Comparison of ENCODE assay signal across 8 mouse cellular contexts in genomic region chr9:124267929-124268328, GRCm38 (mm10). TPM values are rescaled to one million over a fixed set of nuclear protein-coding genes. Genes with fewer than 3 reads are reported as not detected.
DNase-seq lines count a peak whose midpoint lies in the region; ATAC-seq lines count a peak whose summit lies in the region.
"Had no signal": no experiment of that assay in that cellular context is flagged by ENCODE, and none has a peak within 500 bp of the region (broad histone marks: within the 10 kb centered on the region; RNA-seq: fewer than 3 reads in every experiment).

No protein-coding gene starts in this region.

- H3K4me2 ChIP-seq in forebrain, embryonic 16.5 days (ENCODE audit: low read length): no peak overlapping the region
- no peak overlapping the region for H3K4me2 ChIP-seq in midbrain, embryonic 11.5 days

- peaks cover 23% of the 10 kb centered on the region for H3K36me3 ChIP-seq in forebrain, embryonic 16.5 days (ENCODE audit: control insufficient read depth, insufficient read depth)
- peaks cover 17% of the 10 kb centered on the region for H3K36me3 ChIP-seq in midbrain, embryonic 11.5 days (ENCODE audit: control insufficient read depth, insufficient read depth, low read length)

- H3K4me1 ChIP-seq in forebrain, embryonic 16.5 days (replicated peaks; ENCODE audit: control insufficient read depth, insufficient read depth, low read length): peaks cover 3% of the 10 kb centered on the region; the same call in 1 of the 2 replicates
- H3K4me1 ChIP-seq in midbrain, embryonic 11.5 days (ENCODE audit: control insufficient read depth, insufficient read depth, low read length): peaks cover 6% of the 10 kb centered on the region; the same call in 1 of the 2 replicates

- H3K4me3 ChIP-seq in forebrain, embryonic 16.5 days (replicated peaks; ENCODE audit: low read length): no peak overlapping the region
- H3K4me3 ChIP-seq in midbrain, embryonic 11.5 days (ENCODE audit: low read depth, low read length): no peak overlapping the region

- DNase-seq in thymus, postnatal 4 days: peak; percentile 30
- no peak for DNase-seq in thymus, postnatal 10 days (ENCODE audit: low spot score in 2 of 2)
- DNase-seq in midbrain, embryonic 11.5 days (ENCODE audit: low spot score, missing footprints): peak; percentile 95
- DNase-seq in heart, adult 11 months: no peak
- no peak for DNase-seq in urinary bladder, postnatal 4 days (ENCODE audit: low spot score in 2 of 2)
- no peak for DNase-seq in right cerebral cortex, postnatal 4 days

- H3K9ac ChIP-seq in forebrain, embryonic 16.5 days (replicated peaks; ENCODE audit: low read depth, low read length): no peak overlapping the region
- H3K9ac ChIP-seq in midbrain, embryonic 11.5 days (ENCODE audit: low read length): no peak overlapping the region
- H3K9ac ChIP-seq: liver, embryonic 14.5 days had no signal

- WGBS in forebrain, embryonic 16.5 days: 4% methylated on average over 2 of the region's 2 CpGs
- WGBS in midbrain, embryonic 11.5 days: 11% methylated on average over 2 of the region's 2 CpGs

- H3K27me3 ChIP-seq in forebrain, embryonic 16.5 days (replicated peaks; ENCODE audit: control insufficient read depth, insufficient read depth, low read length): no peaks in the 10 kb centered on the region
- H3K27me3 ChIP-seq in midbrain, embryonic 11.5 days (ENCODE audit: control insufficient read depth, insufficient read depth, low read length): no peaks in the 10 kb centered on the region

- H3K27ac ChIP-seq in forebrain, embryonic 16.5 days (ENCODE audit: low read length): no peak overlapping the region
- H3K27ac ChIP-seq in midbrain, embryonic 11.5 days (ENCODE audit: low read depth, low read length): no peak overlapping the region
- H3K27ac ChIP-seq: liver, embryonic 14.5 days had no signal

- peaks cover 25% of the 10 kb centered on the region for H3K9me3 ChIP-seq in forebrain, embryonic 16.5 days (ENCODE audit: control insufficient read depth, low read length)
- H3K9me3 ChIP-seq in midbrain, embryonic 11.5 days (ENCODE audit: control insufficient read depth, low read length): peaks cover 20% of the 10 kb centered on the region

- ATAC-seq in forebrain, embryonic 16.5 days: peak; percentile 96
- peak; percentile 97 for ATAC-seq in midbrain, embryonic 11.5 days (ENCODE audit: low FRiP score)

RNA-seq across cellular contexts. Expression of gene 2010315B03Rik, which starts 44.6 kb away (rescaled TPM):
- 10.8 and 11.4 TPM in 2 replicates for polyA plus RNA-seq in forebrain, embryonic 16.5 days (2015; fragmentation: Nextera tagmentation; extraction: Ambion mirVana)
- 6.0 and 7.1 TPM in 2 replicates for polyA plus RNA-seq in midbrain, embryonic 11.5 days (2014; fragmentation: Nextera tagmentation; extraction: Ambion mirVana)

Comparison
In these comparisons a context has a peak if more than half of its experiments do, and no peak if none do; other contexts are left out.
1. DNase-seq: peak in thymus, postnatal 4 days (single experiment) and midbrain, embryonic 11.5 days (single experiment); none in thymus, postnatal 10 days (0 of 2), heart, adult 11 months (single experiment), urinary bladder, postnatal 4 days (0 of 2) and right cerebral cortex, postnatal 4 days (single experiment).